Mouse (Mus musculus): ENCODE results near the gene Kbtbd7. TPM values are rescaled to one million over a fixed set of nuclear protein-coding genes. Genes with fewer than 3 reads are reported as not detected.

The Kbtbd7 gene
- polyA plus RNA-seq, 1 experiment from 2014 or later = 5.9 TPM

GRCm38 (mm10) chr14:79393289-79393688 is 33.0 kb upstream of the Kbtbd7 start:
- Histone ChIP-seq H3K36me3 (ENCODE audit: control insufficient read depth, insufficient read depth) (no peaks in the 10 kb centered on the region), H3K27me3 (replicated peaks; ENCODE audit: control insufficient read depth, insufficient read depth, low read length) (no peaks in the 10 kb centered on the region), H3K4me3 (ENCODE audit: low read depth, low read length) (no peak overlapping the region), H3K9me3 (ENCODE audit: control insufficient read depth) (no peaks in the 10 kb centered on the region), H3K4me1 (replicated peaks; ENCODE audit: control insufficient read depth, insufficient read depth, low read length) (no peaks in the 10 kb centered on the region), H3K27ac (ENCODE audit: low read depth, low read length) (no peak overlapping the region), H3K9ac (ENCODE audit: low read depth, low read length) (no peak overlapping the region), H3K4me2 (replicated peaks; ENCODE audit: low read depth) (no peak overlapping the region)
- no peak for TF ChIP-seq CTCF (IDR thresholded peaks at IDR 0.05; ENCODE audit: low read depth)
- 29% methylated on average over 1 of the region's 1 CpGs for WGBS
- ATAC-seq = no peak

- TF ChIP-seq CTCF (IDR thresholded peaks at IDR 0.05; ENCODE audit: low read depth) = peak; percentile 81
- Histone ChIP-seq H3K27ac (ENCODE audit: low read depth, low read length) (no peak overlapping the region), H3K4me1 (replicated peaks; ENCODE audit: control insufficient read depth, insufficient read depth, low read length) (no peaks in the 10 kb centered on the region), H3K4me3 (ENCODE audit: low read depth, low read length) (no peak overlapping the region), H3K9me3 (ENCODE audit: control insufficient read depth) (no peaks in the 10 kb centered on the region), H3K9ac (ENCODE audit: low read depth, low read length) (no peak overlapping the region), H3K4me2 (replicated peaks; ENCODE audit: low read depth) (no peak overlapping the region), H3K27me3 (replicated peaks; ENCODE audit: control insufficient read depth, insufficient read depth, low read length) (no peaks in the 10 kb centered on the region), H3K36me3 (ENCODE audit: control insufficient read depth, insufficient read depth) (peaks cover under 1% of the 10 kb centered on the region; the same call in 1 of the 2 replicates)
- no peak for ATAC-seq
Observed at GRCm38 (mm10) chr14:79394564-79394963, 31.7 kb upstream of the Kbtbd7 start.

- H3K4me2 ChIP-seq (replicated peaks; ENCODE audit: low read depth) = peak within 1 kb of the TSS; percentile 61
- peak; percentile 80 for ATAC-seq
- H3K4me3 ChIP-seq (ENCODE audit: low read depth, low read length) = peak within 1 kb of the TSS; percentile 61
- H3K4me1 ChIP-seq (replicated peaks; ENCODE audit: control insufficient read depth, insufficient read depth, low read length) = no peaks in the 10 kb centered on the region
- peaks cover 14% of the 10 kb centered on the region for H3K36me3 ChIP-seq (ENCODE audit: control insufficient read depth, insufficient read depth)
- H3K27ac ChIP-seq (ENCODE audit: low read depth, low read length) = peak within 1 kb of the TSS; percentile 55; the same call in 1 of the 2 replicates
- H3K9ac ChIP-seq (ENCODE audit: low read depth, low read length) = peak within 1 kb of the TSS; percentile 48
- no peaks in the 10 kb centered on the region for H3K9me3 ChIP-seq (ENCODE audit: control insufficient read depth)
- 18% methylated on average over 23 of the region's 23 CpGs for WGBS
- TF ChIP-seq CTCF (IDR thresholded peaks at IDR 0.05; ENCODE audit: low read depth) = no peak
- H3K27me3 ChIP-seq (replicated peaks; ENCODE audit: control insufficient read depth, insufficient read depth, low read length) = no peaks in the 10 kb centered on the region
Observed at GRCm38 (mm10) chr14:79397321-79398122, 28.8 kb upstream of the Kbtbd7 start, which contains the start of gene Mtrf1. Gene Mtrf1 (plus strand): TSS chr14:79397772.

- no peak overlapping the region for H3K4me3 ChIP-seq (ENCODE audit: low read depth, low read length)
Observed at GRCm38 (mm10) chr14:79407641-79408040, 18.7 kb upstream of the Kbtbd7 start.

GRCm38 (mm10) chr14:79409278-79409830 is 17.0 kb upstream of the Kbtbd7 start:
- WGBS = 73% methylated on average over 6 of the region's 6 CpGs
- Histone ChIP-seq H3K4me2 (replicated peaks; ENCODE audit: low read depth) (no peak overlapping the region), H3K9ac (ENCODE audit: low read depth, low read length) (no peak overlapping the region), H3K27ac (ENCODE audit: low read depth, low read length) (no peak overlapping the region), H3K27me3 (replicated peaks; ENCODE audit: control insufficient read depth, insufficient read depth, low read length) (no peaks in the 10 kb centered on the region), H3K4me1 (replicated peaks; ENCODE audit: control insufficient read depth, insufficient read depth, low read length) (no peaks in the 10 kb centered on the region), H3K9me3 (ENCODE audit: control insufficient read depth) (no peaks in the 10 kb centered on the region), H3K36me3 (ENCODE audit: control insufficient read depth, insufficient read depth) (peaks cover 28% of the 10 kb centered on the region; the same call in 1 of the 2 replicates), H3K4me3 (ENCODE audit: low read depth, low read length) (no peak overlapping the region)
- no peak for ATAC-seq
- no peak for TF ChIP-seq CTCF (IDR thresholded peaks at IDR 0.05; ENCODE audit: low read depth)

More at GRCm38 (mm10) chr14:79407641-79408040, 18.7 kb upstream of the Kbtbd7 start:
- Histone ChIP-seq H3K4me1 (replicated peaks; ENCODE audit: control insufficient read depth, insufficient read depth, low read length) (no peaks in the 10 kb centered on the region), H3K9me3 (ENCODE audit: control insufficient read depth) (no peaks in the 10 kb centered on the region), H3K36me3 (ENCODE audit: control insufficient read depth, insufficient read depth) (peaks cover 14% of the 10 kb centered on the region), H3K9ac (ENCODE audit: low read depth, low read length) (no peak overlapping the region), H3K27me3 (replicated peaks; ENCODE audit: control insufficient read depth, insufficient read depth, low read length) (no peaks in the 10 kb centered on the region), H3K4me2 (replicated peaks; ENCODE audit: low read depth) (no peak overlapping the region), H3K27ac (ENCODE audit: low read depth, low read length) (no peak overlapping the region)
- 64% methylated on average over 2 of the region's 2 CpGs for WGBS
- no peak for TF ChIP-seq CTCF (IDR thresholded peaks at IDR 0.05; ENCODE audit: low read depth)
- no peak for ATAC-seq

GRCm38 (mm10) chr14:79410662-79411061 is 15.6 kb upstream of the Kbtbd7 start:
- 62% methylated on average over 2 of the region's 2 CpGs for WGBS
- Histone ChIP-seq H3K9me3 (ENCODE audit: control insufficient read depth) (no peaks in the 10 kb centered on the region), H3K27me3 (replicated peaks; ENCODE audit: control insufficient read depth, insufficient read depth, low read length) (no peaks in the 10 kb centered on the region), H3K4me3 (ENCODE audit: low read depth, low read length) (no peak overlapping the region), H3K36me3 (ENCODE audit: control insufficient read depth, insufficient read depth) (peaks cover 29% of the 10 kb centered on the region; the same call in 1 of the 2 replicates), H3K27ac (ENCODE audit: low read depth, low read length) (no peak overlapping the region), H3K4me1 (replicated peaks; ENCODE audit: control insufficient read depth, insufficient read depth, low read length) (no peaks in the 10 kb centered on the region), H3K9ac (ENCODE audit: low read depth, low read length) (no peak overlapping the region), H3K4me2 (replicated peaks; ENCODE audit: low read depth) (no peak overlapping the region)
- ATAC-seq = no peak
- TF ChIP-seq CTCF (IDR thresholded peaks at IDR 0.05; ENCODE audit: low read depth) = no peak

Measured in intestine, postnatal 0 days (tissue).